Mouse (Mus musculus) MEL (cell line): Measurements from ENCODE around the gene Fmr1nb. TPM values are rescaled to one million over a fixed set of nuclear protein-coding genes. Genes with fewer than 3 reads are reported as not detected.
"Not testable (repeated sequence)": the region's sequence is repeated elsewhere in the genome, so short reads cannot be mapped to it uniquely, and the experiment has no call there.

Source experiments
- DNase-seq: peaks from one replicate; pipeline ENCODE4 v3.0.0; 2011; ENCODE audit warnings: low read depth, low spot score
- H3K27ac ChIP-seq: 2 replicates; pipeline ENCODE4 v1.5.1; 2012; ENCODE audit warnings: low read depth, mild to moderate bottlenecking, control low read depth, low read length, moderate library complexity; ENCODE audit not compliant: control insufficient read depth
- H3K27me3 ChIP-seq, 2 experiments: fragments of 150-350 bp in 1 of 2; sonication (generic) in 1 of 2; 2 replicates each; pipeline ENCODE4 v1.6.1; 2012; ENCODE audit warnings: low read length in 2 of 2, mild to moderate bottlenecking in 2 of 2, improper control_type of control experiment in 1 of 2, moderate library complexity in 1 of 2; ENCODE audit not compliant: insufficient read depth in 2 of 2, control insufficient read depth in 1 of 2
- H3K36me3 ChIP-seq, 2 experiments: 2 replicates each; pipeline ENCODE4 v1.6.1; 2012 to 2014; ENCODE audit warnings: low read length in 2 of 2, improper control_type of control experiment in 1 of 2, inconsistent platforms in 1 of 2, mild to moderate bottlenecking in 1 of 2; ENCODE audit not compliant: insufficient read depth in 2 of 2, control insufficient read depth in 1 of 2
- H3K4me1 ChIP-seq, 2 experiments: fragments of 150-350 bp in 1 of 2; sonication (generic) in 1 of 2; 2 replicates each; pipeline ENCODE4 v1.6.1; 2012; ENCODE audit warnings: low read length in 2 of 2, improper control_type of control experiment in 1 of 2, mild to moderate bottlenecking in 1 of 2; ENCODE audit not compliant: insufficient read depth in 2 of 2, control insufficient read depth in 1 of 2
- H3K4me3 ChIP-seq, 2 experiments: fragments of 150-350 bp in 1 of 2; sonication (generic) in 1 of 2; 2 replicates each; pipeline ENCODE4 v1.5.1; 2012; ENCODE audit warnings: low read depth in 2 of 2, low read length in 2 of 2, mild to moderate bottlenecking in 2 of 2, moderate library complexity in 2 of 2, control low read depth in 1 of 2, improper control_type of control experiment in 1 of 2; ENCODE audit not compliant: control insufficient read depth in 1 of 2, insufficient read depth in 1 of 2
- H3K79me2 ChIP-seq: 2 replicates; pipeline ENCODE4 v1.6.1; 2012; ENCODE audit warnings: mild to moderate bottlenecking, low read length, moderate library complexity; ENCODE audit not compliant: control insufficient read depth, poor library complexity, insufficient read depth
- H3K9ac ChIP-seq: 2 replicates; pipeline ENCODE4 v1.6.1; 2012; ENCODE audit warnings: low read depth, mild to moderate bottlenecking, control low read depth, low read length, moderate library complexity; ENCODE audit not compliant: control insufficient read depth, poor library complexity, severe bottlenecking
- H3K9me3 ChIP-seq: fragments of 150-350 bp; sonication (generic); replicated peaks from 2 replicates; pipeline ENCODE4 v1.6.1; 2012; ENCODE audit warnings: mild to moderate bottlenecking, low read length, improper control_type of control experiment, moderate library complexity; ENCODE audit not compliant: insufficient read depth
- BHLHE40 ChIP-seq: IDR thresholded peaks from 2 replicates; pipeline ENCODE4 v1.6.1; 2012; ENCODE audit warnings: low read depth, mild to moderate bottlenecking, inconsistent platforms, low read length, improper control_type of control experiment, borderline replicate concordance
- CTCF ChIP-seq, 3 experiments: IDR thresholded peaks in 2 of 3; conservative IDR thresholded peaks in 1 of 3; 2 replicates each; pipeline ENCODE4 v1.5.1; 2011 to 2012; ENCODE audit warnings: low read length in 3 of 3, low read depth in 2 of 3, mild to moderate bottlenecking in 2 of 3, improper control_type of control experiment in 1 of 3, inconsistent platforms in 1 of 3, mixed read lengths in 1 of 3, moderate library complexity in 1 of 3; ENCODE audit not compliant: control insufficient read depth in 1 of 3, insufficient read depth in 1 of 3, poor library complexity in 1 of 3, severe bottlenecking in 1 of 3
- EP300 ChIP-seq, 2 experiments: IDR thresholded peaks; 2 replicates each; pipeline ENCODE4 v1.6.1; 2011; ENCODE audit warnings: improper control_type of control experiment in 2 of 2, low read length in 2 of 2, low read depth in 1 of 2, mild to moderate bottlenecking in 1 of 2
- ETS1 ChIP-seq: IDR thresholded peaks from 2 replicates; pipeline ENCODE4 v1.6.1; 2012; ENCODE audit warnings: low read depth, mild to moderate bottlenecking, inconsistent platforms, low read length, improper control_type of control experiment, moderate library complexity
- GATA1 ChIP-seq: IDR thresholded peaks from 2 replicates; pipeline ENCODE4 v1.6.1; 2011; ENCODE audit warnings: low read depth, low read length, improper control_type of control experiment
- JUND ChIP-seq: IDR thresholded peaks from 2 replicates; pipeline ENCODE4 v1.6.1; 2011; ENCODE audit warnings: low read depth, mild to moderate bottlenecking, improper control_type of control experiment, low read length
- KAT2A ChIP-seq: conservative IDR thresholded peaks from 2 replicates; pipeline ENCODE4 v1.6.1; 2012; ENCODE audit warnings: low read depth, low read length, improper control_type of control experiment, inconsistent platforms
- MAZ ChIP-seq: IDR thresholded peaks from 2 replicates; pipeline ENCODE4 v1.6.1; 2012; ENCODE audit warnings: low read depth, mild to moderate bottlenecking, inconsistent platforms, low read length, improper control_type of control experiment
- MYC ChIP-seq: IDR thresholded peaks from 2 replicates; pipeline ENCODE4 v1.6.1; 2011; ENCODE audit warnings: low read depth, mild to moderate bottlenecking, low read length, improper control_type of control experiment, moderate library complexity
- POLR2AphosphoS2 ChIP-seq: IDR thresholded peaks from 2 replicates; pipeline ENCODE4 v1.6.1; 2011; ENCODE audit warnings: low read length, improper control_type of control experiment
- RAD21 ChIP-seq: IDR thresholded peaks from 2 replicates; pipeline ENCODE4 v1.6.1; 2011; ENCODE audit warnings: mild to moderate bottlenecking, low read depth, low read length, improper control_type of control experiment
- RCOR1 ChIP-seq: IDR thresholded peaks from 2 replicates; pipeline ENCODE4 v1.6.1; 2012; ENCODE audit warnings: low read depth, mild to moderate bottlenecking, inconsistent platforms, low read length, improper control_type of control experiment
- SIN3A ChIP-seq: IDR thresholded peaks from 2 replicates; pipeline ENCODE4 v1.6.1; 2012; ENCODE audit warnings: low read length, improper control_type of control experiment, inconsistent platforms
- TBP ChIP-seq: IDR thresholded peaks from 2 replicates; pipeline ENCODE4 v1.8.0; 2011; ENCODE audit warnings: low read depth, low read length, improper control_type of control experiment
- TCF12 ChIP-seq: IDR thresholded peaks from 2 replicates; pipeline ENCODE4 v1.6.1; 2014; ENCODE audit warnings: low read depth, mild to moderate bottlenecking, inconsistent platforms, low read length, improper control_type of control experiment, moderate library complexity
- USF1 ChIP-seq: IDR thresholded peaks from 2 replicates; pipeline ENCODE4 v1.6.1; 2014; ENCODE audit warnings: low read depth, mild to moderate bottlenecking, inconsistent platforms, low read length, improper control_type of control experiment, moderate library complexity
- ZMIZ1 ChIP-seq: IDR thresholded peaks from 2 replicates; pipeline ENCODE4 v1.6.1; 2012; ENCODE audit warnings: low read depth, mild to moderate bottlenecking, inconsistent platforms, low read length, improper control_type of control experiment, moderate library complexity
- polyA plus RNA-seq, 2 experiments: library from polyadenylated mRNA; stranded (reverse) in 1 of 2; unstranded in 1 of 2; fragments of >175 nt in 1 of 2; fragments of >200 nt in 1 of 2; gene quantifications; 2 replicates each; pipeline versions ENCODE4 v1.2.1 to v1.2.4; 2012; ENCODE audit warnings: low replicate concordance in 2 of 2, low read depth in 1 of 2; ENCODE audit not compliant: insufficient read length in 2 of 2, insufficient read depth in 1 of 2, missing spikeins in 1 of 2
- total RNA-seq: library from RNA; depleted of rRNA; stranded (reverse); fragments of 300-350 nt; gene quantifications from 2 replicates; pipeline ENCODE4 v1.2.3, GENCODE M21; 2012; rRNA removed

Fmr1nb gene
- total RNA-seq (not detected in 2 replicates), polyA plus RNA-seq (not detected)

- H3K9ac ChIP-seq: no peak within 1 kb of the TSS
- H3K36me3 ChIP-seq: no peaks in the 10 kb centered on the region
- H3K27ac ChIP-seq: no peak within 1 kb of the TSS
- no peaks in the 10 kb centered on the region for H3K79me2 ChIP-seq
- no peak for DNase-seq
- no peak within 1 kb of the TSS for H3K4me3 ChIP-seq
- TF ChIP-seq MYC: no peak
- H3K4me1 ChIP-seq: no peaks in the 10 kb centered on the region
- no peaks in the 10 kb centered on the region for H3K9me3 ChIP-seq
- no peaks in the 10 kb centered on the region for H3K27me3 ChIP-seq
Observed at GRCm38 (mm10) chrX:68761606-68762005, at the start of gene Fmr1nb. TSS of gene Fmr1nb (plus strand) at chrX:68761839.

DNA sequence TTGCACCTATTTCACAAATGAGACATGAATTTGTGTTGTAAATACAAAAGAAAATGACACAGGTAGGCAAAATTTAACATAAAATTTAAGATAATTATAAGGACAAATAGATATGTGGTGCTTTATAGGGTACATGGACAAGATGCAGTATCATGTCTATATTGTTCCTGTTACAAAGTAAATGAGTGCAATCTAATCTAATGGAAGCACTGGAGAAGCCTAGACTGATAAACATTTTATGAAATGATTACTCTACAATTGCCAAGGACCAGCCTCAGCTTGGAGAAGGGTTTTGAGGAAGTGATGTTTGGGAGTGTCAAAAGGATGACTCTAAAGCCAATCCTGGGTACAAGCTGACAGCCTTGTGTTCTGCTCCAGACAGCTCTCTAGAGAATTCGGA, 24.7 kb upstream of the Fmr1nb start:
- DNase-seq: peak; percentile 36
- no peak overlapping the region for H3K27ac ChIP-seq

DNA sequence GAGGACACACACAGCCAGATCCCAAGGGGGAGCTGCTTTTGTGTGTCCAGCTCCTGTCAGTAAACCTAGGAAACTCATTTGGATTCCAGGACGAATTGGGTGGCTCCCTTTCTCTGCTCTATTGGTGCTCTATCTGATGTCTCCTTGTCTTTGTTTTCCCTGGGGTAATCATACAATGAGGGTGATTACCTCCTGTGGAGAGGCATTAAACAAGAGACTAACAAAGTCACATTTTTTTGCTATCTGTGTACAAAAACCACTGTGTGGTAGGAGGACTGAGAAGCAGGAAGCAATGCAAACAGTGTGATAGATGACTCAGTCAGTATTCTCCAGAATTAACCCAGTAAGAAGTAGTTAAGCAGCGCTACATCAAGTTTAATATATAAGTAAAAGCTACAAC, 21.6 kb upstream of the Fmr1nb start:
- TF ChIP-seq EP300 (IDR thresholded peaks at IDR 0.05; ENCODE audit: low read depth in 1 of 2, low read length in 2 of 2) (peak; percentile 67 to 70), GATA1 (peak; percentile 75), CTCF (IDR thresholded peaks at IDR 0.05 in 2 of 3, conservative IDR thresholded peaks at IDR 0.05 in 1 of 3; ENCODE audit: control insufficient read depth in 1 of 3, insufficient read depth in 1 of 3, low read depth in 2 of 3, low read length in 3 of 3, poor library complexity in 1 of 3, severe bottlenecking in 1 of 3) (no peak), SIN3A (0 out of 2 replicates have a peak, but pooled peaks have one; percentile 16), RAD21 (no peak), BHLHE40 (peak; percentile 20; the same call in 1 of the 2 replicates), TCF12 (peak; percentile 12; the same call in 1 of the 2 replicates), TBP (peak; percentile 86), RCOR1 (peak; percentile 19; the same call in 1 of the 2 replicates), ETS1 (peak; percentile 53)
- DNase-seq: peak; percentile 60
- H3K4me3 ChIP-seq: no peak overlapping the region

More for the DNA sequence above, 24.7 kb upstream of the Fmr1nb start:
- Histone ChIP-seq H3K79me2 (no peaks in the 10 kb centered on the region), H3K9ac (no peak overlapping the region), H3K9me3 (no peaks in the 10 kb centered on the region)
- TF ChIP-seq TCF12 (peak; percentile 16; the same call in 1 of the 2 replicates), JUND (no peak), MYC (no peak), KAT2A (no peak), POLR2AphosphoS2 (no peak), MAZ (no peak), GATA1 (peak; percentile 62), ZMIZ1 (no peak), SIN3A (no peak), EP300 (IDR thresholded peaks at IDR 0.05; ENCODE audit: low read depth in 1 of 2, low read length in 2 of 2) (peak in 1 of 2 experiments; percentile 51; a peak in 3 of 4 replicates), USF1 (no peak), ETS1 (no peak)
- TF ChIP-seq, all 39 proteins: peak for 3
- Histone ChIP-seq H3K36me3 (peaks cover 0 to 8% of the 10 kb centered on the region in 2 experiments; a peak in 2 of 4 replicates), H3K4me3 (no peak overlapping the region), H3K27me3 (no peaks in the 10 kb centered on the region), H3K4me1 (peaks cover 3 to 10% of the 10 kb centered on the region in 2 experiments)

GRCm38 (mm10) chrX:68820449-68820848, 58.8 kb downstream of the Fmr1nb start:
- H3K9me3 ChIP-seq, H3K27me3 ChIP-seq, DNase-seq, H3K4me1 ChIP-seq, H3K27ac ChIP-seq, H3K79me2 ChIP-seq, H3K9ac ChIP-seq, H3K36me3 ChIP-seq, H3K4me3 ChIP-seq: not testable (repeated sequence)

More for the DNA sequence above, 21.6 kb upstream of the Fmr1nb start:
- Histone ChIP-seq H3K9ac (no peak overlapping the region), H3K79me2 (no peaks in the 10 kb centered on the region), H3K27ac (peak overlapping the region; percentile 56), H3K36me3 (peaks cover 0 to 8% of the 10 kb centered on the region in 2 experiments; a peak in 2 of 4 replicates), H3K27me3 (no peaks in the 10 kb centered on the region), H3K4me1 (peaks cover 3 to 10% of the 10 kb centered on the region in 2 experiments), H3K9me3 (no peaks in the 10 kb centered on the region)

- H3K4me1 ChIP-seq, H3K4me3 ChIP-seq, DNase-seq, H3K27ac ChIP-seq, H3K79me2 ChIP-seq, H3K36me3 ChIP-seq, H3K27me3 ChIP-seq, H3K9me3 ChIP-seq, H3K9ac ChIP-seq: not testable (repeated sequence)
Observed at GRCm38 (mm10) chrX:68821059-68821458, 59.4 kb downstream of the Fmr1nb start, which contains the start of gene Gm14698. TSS of gene Gm14698 (plus strand) at chrX:68821093.
